ENCODE assay signal across 9 mouse cellular contexts in the genomic region with DNA sequence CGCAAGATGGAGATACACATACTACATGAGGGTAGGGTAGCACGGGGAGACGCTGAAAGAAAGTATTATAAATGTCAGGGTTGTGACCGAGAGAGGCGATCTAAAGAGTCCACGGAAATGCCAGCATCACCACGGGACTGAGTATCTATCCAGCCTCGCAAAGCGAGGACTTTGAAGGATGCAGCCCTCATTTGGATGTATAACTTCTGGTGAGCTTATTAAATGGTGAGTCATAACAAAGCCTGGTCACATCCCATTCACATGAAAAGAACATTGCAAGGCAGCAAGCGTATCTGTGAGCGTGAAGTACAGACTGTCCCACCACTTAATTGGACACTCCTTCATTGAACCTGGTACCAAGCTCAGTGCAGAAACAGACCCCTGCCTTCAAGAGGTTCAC. TPM values are rescaled to one million over a fixed set of nuclear protein-coding genes. Genes with fewer than 3 reads are reported as not detected.
DNase-seq lines count a peak whose midpoint lies in the region; ATAC-seq lines count a peak whose summit lies in the region.
"Had no signal": no experiment of that assay in that cellular context is flagged by ENCODE, and none has a peak within 500 bp of the region (broad histone marks: within the 10 kb centered on the region; RNA-seq: fewer than 3 reads in every experiment).

No protein-coding gene starts in this region.

- H3K36me3 ChIP-seq in heart, embryonic 15.5 days: no peaks in the 10 kb centered on the region
- H3K36me3 ChIP-seq in forebrain, embryonic 13.5 days (ENCODE audit: poor library complexity, severe bottlenecking): no peaks in the 10 kb centered on the region
- no peaks in the 10 kb centered on the region for H3K36me3 ChIP-seq in liver, embryonic 12.5 days

- peaks cover 15% of the 10 kb centered on the region for H3K27me3 ChIP-seq in heart, embryonic 15.5 days
- peaks cover 50% of the 10 kb centered on the region for H3K27me3 ChIP-seq in forebrain, embryonic 13.5 days
- peaks cover 65% of the 10 kb centered on the region for H3K27me3 ChIP-seq in liver, embryonic 12.5 days (replicated peaks)

- no peak overlapping the region for H3K27ac ChIP-seq in heart, embryonic 15.5 days
- H3K27ac ChIP-seq in forebrain, embryonic 13.5 days: no peak overlapping the region
- no peak overlapping the region for H3K27ac ChIP-seq in liver, embryonic 12.5 days

- ATAC-seq in heart, embryonic 15.5 days (replicated peaks; ENCODE audit: insufficient number of reproducible peaks, insufficient read depth, low FRiP score, low read depth): no peak
- no peak for ATAC-seq in forebrain, embryonic 13.5 days
- ATAC-seq in liver, embryonic 12.5 days: no peak

- H3K9me3 ChIP-seq in heart, embryonic 15.5 days (replicated peaks): 0 out of 2 replicates have a peak, but pooled peaks cover 4% of the 10 kb centered on the region
- H3K9me3 ChIP-seq in forebrain, embryonic 13.5 days (replicated peaks): peaks cover 5% of the 10 kb centered on the region; the same call in 1 of the 2 replicates
- no peaks in the 10 kb centered on the region for H3K9me3 ChIP-seq in liver, embryonic 12.5 days (replicated peaks)

- WGBS in heart, embryonic 15.5 days: 34% methylated on average over 11 of the region's 11 CpGs
- WGBS in forebrain, embryonic 13.5 days: 40% methylated on average over 11 of the region's 11 CpGs
- 35% methylated on average over 11 of the region's 11 CpGs for WGBS in liver, embryonic 12.5 days (ENCODE audit: insufficient replicate concordance)

- peak overlapping the region; percentile 96 for H3K4me2 ChIP-seq in heart, embryonic 15.5 days
- peak overlapping the region; percentile 97; the same call in 1 of the 2 replicates for H3K4me2 ChIP-seq in forebrain, embryonic 13.5 days
- H3K4me2 ChIP-seq in liver, embryonic 12.5 days: peak overlapping the region; percentile 69; the same call in 1 of the 2 replicates

- 0 out of 2 replicates have a peak overlapping the region, but pooled peaks have one; percentile 72 for H3K9ac ChIP-seq in heart, embryonic 15.5 days
- H3K9ac ChIP-seq in forebrain, embryonic 13.5 days: no peak overlapping the region
- H3K9ac ChIP-seq in liver, embryonic 12.5 days: no peak overlapping the region

- H3K4me1 ChIP-seq in heart, embryonic 15.5 days (replicated peaks): peaks cover 31% of the 10 kb centered on the region
- H3K4me1 ChIP-seq in forebrain, embryonic 13.5 days: peaks cover 23% of the 10 kb centered on the region
- peaks cover 6% of the 10 kb centered on the region; the same call in 1 of the 2 replicates for H3K4me1 ChIP-seq in liver, embryonic 12.5 days

- DNase-seq in heart, adult 18-20 months: no peak
- DNase-seq in Muller cell, postnatal 12 days (ENCODE audit: inconsistent ontology term): peak; percentile 18
- DNase-seq in cerebellum, postnatal 4 days (ENCODE audit: low spot score in 2 of 2): no peak
- no peak for DNase-seq in urinary bladder, adult 18-20 months (ENCODE audit: low spot score in 2 of 2)
- DNase-seq: cerebellum, adult 11-12 months; thymus, postnatal 25 days had no signal

- peak overlapping the region; percentile 77 for H3K4me3 ChIP-seq in heart, embryonic 15.5 days
- H3K4me3 ChIP-seq in forebrain, embryonic 13.5 days: no peak overlapping the region
- 0 out of 2 replicates have a peak overlapping the region, but pooled peaks have one; percentile 56 for H3K4me3 ChIP-seq in liver, embryonic 12.5 days

RNA-seq across cellular contexts. Expression of a gene that starts 0.8 kb away (rescaled TPM):
- polyA plus RNA-seq in heart, embryonic 15.5 days (2015; fragmentation: Nextera tagmentation; extraction: Ambion mirVana): 2.3 and 2.7 TPM in 2 replicates
- total RNA-seq in heart, adult 18-20 months (2021): 1 to 10 TPM; 3.1 to 5.0 TPM
- polyA plus RNA-seq in forebrain, embryonic 13.5 days (2015; fragmentation: Nextera tagmentation; extraction: Ambion mirVana): 0.36 and 0.81 TPM in 2 replicates
- 1.1 and 1.7 TPM in 2 replicates for polyA plus RNA-seq in liver, embryonic 12.5 days (2016; fragmentation: Nextera tagmentation; extraction: Ambion mirVana)

RNA-seq across cellular contexts. Expression of a gene that starts 54.2 kb away (rescaled TPM):
- polyA plus RNA-seq in heart, embryonic 15.5 days (2015; fragmentation: Nextera tagmentation; extraction: Ambion mirVana): 9.0 and 13.3 TPM in 2 replicates
- 1 to 10 TPM; 5.6 to 6.1 TPM for total RNA-seq in heart, adult 18-20 months (2021)
- 15.9 and 17.5 TPM in 2 replicates for polyA plus RNA-seq in forebrain, embryonic 13.5 days (2015; fragmentation: Nextera tagmentation; extraction: Ambion mirVana)
- 4.7 and 4.8 TPM in 2 replicates for polyA plus RNA-seq in liver, embryonic 12.5 days (2016; fragmentation: Nextera tagmentation; extraction: Ambion mirVana)
